Mouse (Mus musculus) myocyte (in vitro differentiated cells): ENCODE results near the gene Gm21190.
"Not testable (repeated sequence)": the region's sequence is repeated elsewhere in the genome, so short reads cannot be mapped to it uniquely, and the experiment has no call there.

Experiments
- CEBPB ChIP-seq: IDR thresholded peaks from 2 replicates; pipeline ENCODE4 v1.6.1; 2011; ENCODE audit warnings: mild to moderate bottlenecking, moderate library complexity; ENCODE audit not compliant: poor library complexity, insufficient read depth, severe bottlenecking
- MAX ChIP-seq: IDR thresholded peaks from one replicate; pipeline ENCODE4 v1.6.1; 2011; ENCODE audit warnings: low read depth, mild to moderate bottlenecking, control low read depth
- MYOG ChIP-seq, 3 experiments: IDR thresholded peaks; one replicate each; pipeline ENCODE4 v1.6.1; 2011; ENCODE audit warnings: control low read depth in 2 of 3, low read depth in 2 of 3, mild to moderate bottlenecking in 2 of 3; ENCODE audit not compliant: insufficient read length in 2 of 3, control insufficient read depth in 1 of 3, insufficient read depth in 1 of 3
- POLR2A ChIP-seq: IDR thresholded peaks from one replicate; pipeline ENCODE4 v1.6.1; 2011; ENCODE audit warnings: low read depth, mild to moderate bottlenecking, control low read depth, moderate library complexity; ENCODE audit not compliant: insufficient read length
- POLR2AphosphoS2 ChIP-seq: IDR thresholded peaks from one replicate; pipeline ENCODE4 v1.6.1; 2011; ENCODE audit warnings: low read depth, control low read depth; ENCODE audit not compliant: insufficient read length
- TCF12 ChIP-seq: IDR thresholded peaks from one replicate; pipeline ENCODE4 v1.6.1; 2011; ENCODE audit warnings: mild to moderate bottlenecking, control low read depth; ENCODE audit not compliant: poor library complexity, insufficient read depth, severe bottlenecking
- USF1 ChIP-seq: IDR thresholded peaks from one replicate; pipeline ENCODE4 v1.6.1; 2011; ENCODE audit warnings: low read depth, mild to moderate bottlenecking, control low read depth, moderate library complexity

DNA sequence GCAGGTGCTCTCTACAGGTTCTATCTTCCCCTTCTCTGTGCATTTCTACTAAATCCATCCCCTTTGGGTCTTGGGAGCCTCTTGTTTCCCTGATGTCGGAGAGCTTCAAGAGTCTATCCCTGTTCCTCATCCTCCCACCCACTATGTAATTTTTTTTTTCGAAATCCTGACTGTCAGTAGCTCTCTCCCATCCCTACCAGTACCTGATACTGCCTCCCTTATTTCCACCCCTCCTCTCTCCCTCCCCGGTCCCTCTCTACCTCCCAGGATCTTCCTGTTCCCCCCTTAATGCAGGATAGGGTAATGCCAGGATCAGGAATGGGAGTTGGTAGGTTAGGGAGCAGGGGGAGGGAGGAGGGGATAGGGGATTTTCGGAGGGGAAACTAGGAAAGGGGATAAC is 45.4 kb downstream of the Gm21190 start:
- TF ChIP-seq POLR2A; POLR2AphosphoS2; MAX; MYOG (IDR thresholded peaks at IDR 0.05; ENCODE audit: control insufficient read depth in 1 of 3, insufficient read depth in 1 of 3, insufficient read length in 2 of 3, low read depth in 2 of 3); TCF12; USF1; CEBPB: not testable (repeated sequence)
